Mouse (Mus musculus) embryonic facial prominence, embryonic 13.5 days (tissue): ENCODE results near the gene Ppp3r2. TPM values are rescaled to one million over a fixed set of nuclear protein-coding genes. Genes with fewer than 3 reads are reported as not detected.

ENCODE experiments used
- ATAC-seq: fragments of 200-750 bp; cut with Nextera tagmentation; 2 replicates; pipeline ENCODE4 v1.8.0; 2017; ENCODE audit warnings: low read depth; ENCODE audit not compliant: insufficient number of reproducible peaks, insufficient read depth, low FRiP score, low TSS enrichment
- H3K27ac ChIP-seq: fragments of 300-500 bp; sonication (generic); 2 replicates; pipeline ENCODE4 v1.5.1; 2015; ENCODE audit warnings: moderate library complexity, mild to moderate bottlenecking, inconsistent platforms
- H3K27me3 ChIP-seq: fragments of 300-500 bp; sonication (generic); 2 replicates; pipeline ENCODE4 v1.6.1; 2015; ENCODE audit warnings: mild to moderate bottlenecking, inconsistent platforms
- H3K36me3 ChIP-seq: fragments of 300-500 bp; sonication (generic); 2 replicates; pipeline ENCODE4 v1.6.1; 2015; ENCODE audit warnings: mild to moderate bottlenecking, inconsistent platforms
- H3K4me1 ChIP-seq: fragments of 300-500 bp; sonication (generic); 2 replicates; pipeline ENCODE4 v1.6.1; 2015; ENCODE audit warnings: inconsistent platforms
- H3K4me2 ChIP-seq: fragments of 300-500 bp; sonication (generic); 2 replicates; pipeline ENCODE4 v1.6.1; 2015; ENCODE audit warnings: moderate library complexity, mild to moderate bottlenecking, inconsistent platforms
- H3K4me3 ChIP-seq: fragments of 300-500 bp; sonication (generic); 2 replicates; pipeline ENCODE4 v1.5.1; 2015; ENCODE audit warnings: mild to moderate bottlenecking, inconsistent platforms
- H3K9ac ChIP-seq: fragments of 300-500 bp; sonication (generic); 2 replicates; pipeline ENCODE4 v1.6.1; 2015; ENCODE audit warnings: mild to moderate bottlenecking, inconsistent platforms
- H3K9me3 ChIP-seq: fragments of 300-500 bp; sonication (generic); 2 replicates; pipeline ENCODE4 v1.6.1; 2016; ENCODE audit warnings: inconsistent platforms
- WGBS: fragments of 180-500 bp; shearing (Covaris S2); methylation state at CpG from one replicate; pipeline ENCODE4 v1.1.7; 2015; ENCODE audit warnings: mixed read lengths; 5-methylcytosine and 5-hydroxymethylcytosine counted together
- polyA plus RNA-seq: library from polyadenylated mRNA; unstranded; fragments of >200 nt; fragmentation: Nextera tagmentation; extraction: Ambion mirVana; gene quantifications from 2 replicates; pipeline ENCODE4 v1.2.1, GENCODE M21; 2015

The Ppp3r2 gene
- polyA plus RNA-seq, 1 experiment from 2014 or later = 0.17 TPM

DNA sequence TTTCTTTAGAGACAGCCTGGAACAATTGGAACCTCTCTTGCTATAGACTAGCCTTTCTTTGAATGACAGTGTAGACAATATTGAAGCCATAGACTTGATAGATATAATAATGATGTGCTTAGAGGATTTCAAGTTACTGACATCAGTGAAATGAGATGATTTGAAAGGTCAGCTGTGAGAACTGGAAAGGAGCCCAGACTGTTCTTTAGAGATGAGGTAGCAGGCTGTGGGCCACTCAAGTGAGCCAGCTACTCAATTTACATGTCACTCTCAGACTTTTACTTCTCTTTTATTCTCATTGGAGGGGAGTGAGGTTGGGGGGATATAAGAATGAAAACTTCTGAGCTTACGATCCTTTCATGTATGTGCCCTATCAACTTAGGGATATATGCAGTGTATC lies 22.4 kb downstream of the Ppp3r2 start:
- 100% methylated on average over 1 of the region's 1 CpGs for WGBS
- Histone ChIP-seq H3K27ac (no peak overlapping the region), H3K36me3 (peaks cover 73% of the 10 kb centered on the region), H3K4me2 (no peak overlapping the region), H3K27me3 (no peaks in the 10 kb centered on the region), H3K9ac (no peak overlapping the region), H3K4me3 (no peak overlapping the region), H3K4me1 (no peaks in the 10 kb centered on the region), H3K9me3 (no peaks in the 10 kb centered on the region)
- ATAC-seq = no peak

DNA sequence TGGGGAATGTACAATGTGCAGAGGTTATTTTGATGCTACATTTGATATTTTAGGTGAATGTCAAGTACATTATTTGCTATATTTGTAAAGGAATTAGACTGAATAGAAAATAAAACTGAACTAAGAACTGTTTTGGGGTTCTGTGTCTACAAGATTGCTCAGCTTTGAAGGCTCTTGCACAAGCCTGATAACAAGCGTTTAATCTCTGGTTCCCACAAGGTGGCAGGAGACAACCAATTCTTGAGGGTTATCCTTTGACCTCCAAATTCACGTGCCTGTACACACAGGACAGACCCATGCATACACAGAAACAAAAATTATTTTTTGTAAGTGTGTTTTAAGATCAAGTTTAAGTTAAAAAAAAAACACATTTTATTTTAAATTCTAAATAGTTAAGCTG lies 41.9 kb downstream of the Ppp3r2 start:
- H3K27me3 ChIP-seq = no peaks in the 10 kb centered on the region
- no peak for ATAC-seq
- peaks cover 78% of the 10 kb centered on the region for H3K36me3 ChIP-seq
- H3K4me3 ChIP-seq = no peak overlapping the region
- no peak overlapping the region for H3K9ac ChIP-seq
- no peaks in the 10 kb centered on the region for H3K4me1 ChIP-seq
- no peak overlapping the region for H3K4me2 ChIP-seq
- no peaks in the 10 kb centered on the region for H3K9me3 ChIP-seq
- 73% methylated on average over 2 of the region's 2 CpGs for WGBS
- H3K27ac ChIP-seq = no peak overlapping the region

DNA sequence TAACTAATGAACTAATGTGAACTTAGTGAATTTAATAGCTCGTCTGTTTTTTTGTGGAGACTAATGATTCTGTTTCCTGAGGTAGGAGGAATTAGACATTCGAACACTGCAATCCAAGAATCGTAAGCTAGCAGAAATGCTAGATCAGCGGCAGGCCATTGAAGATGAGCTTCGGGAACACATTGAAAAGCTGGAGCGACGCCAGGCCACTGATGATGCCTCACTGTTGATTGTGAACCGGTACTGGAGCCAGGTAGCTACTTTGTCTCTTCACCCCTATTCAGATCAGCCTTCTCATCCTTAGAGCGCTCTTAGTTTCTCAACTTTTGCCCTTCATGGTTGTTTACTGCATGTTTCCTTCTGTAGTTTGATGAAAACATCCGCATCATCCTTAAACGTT lies 44.0 kb downstream of the Ppp3r2 start:
- Histone ChIP-seq H3K9ac (no peak overlapping the region), H3K4me1 (peaks cover 6% of the 10 kb centered on the region), H3K4me3 (no peak overlapping the region), H3K4me2 (no peak overlapping the region), H3K36me3 (peaks cover 72% of the 10 kb centered on the region), H3K27me3 (no peaks in the 10 kb centered on the region), H3K27ac (no peak overlapping the region), H3K9me3 (no peaks in the 10 kb centered on the region)
- no peak for ATAC-seq
- WGBS = 93% methylated on average over 11 of the region's 11 CpGs

DNA sequence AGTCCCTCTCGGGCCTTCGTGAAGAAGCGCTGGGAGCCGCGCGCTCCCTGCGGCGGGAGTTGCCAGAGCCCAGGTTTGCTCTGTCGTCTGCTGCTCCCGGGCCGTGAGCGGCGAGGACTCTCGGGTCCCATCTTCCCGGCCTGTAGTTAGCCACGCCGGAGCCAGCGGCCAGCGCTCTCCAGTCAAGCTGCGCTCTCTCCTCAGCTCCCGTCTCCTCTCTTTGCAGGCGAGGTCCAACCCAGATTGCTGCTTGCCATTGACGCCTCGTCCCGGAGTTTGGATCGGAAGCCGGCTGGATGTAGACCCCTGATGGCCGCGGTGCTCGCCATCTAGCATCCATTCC lies 49.7 kb downstream of the Ppp3r2 start:
- H3K9ac ChIP-seq = peak overlapping the region; percentile 93
- H3K4me1 ChIP-seq = peaks cover 6% of the 10 kb centered on the region
- H3K36me3 ChIP-seq = peaks cover 31% of the 10 kb centered on the region
- WGBS = under 1% methylated on average over 30 of the region's 30 CpGs
- peak; percentile 61; the same call in 1 of the 2 replicates for ATAC-seq
- H3K4me2 ChIP-seq = peak overlapping the region; percentile 78
- H3K27ac ChIP-seq = peak overlapping the region; percentile 95
- H3K9me3 ChIP-seq = no peaks in the 10 kb centered on the region
- no peaks in the 10 kb centered on the region for H3K27me3 ChIP-seq
- peak overlapping the region; percentile 86 for H3K4me3 ChIP-seq

GRCm38 (mm10) chr4:49631319-49632138 lies 50.3 kb downstream of the Ppp3r2 start, which contains the start of gene Rnf20:
Gene Rnf20, plus strand, starts transcription at chr4:49632006.
- WGBS = 4% methylated on average over 37 of the region's 37 CpGs
- Histone ChIP-seq H3K27me3 (no peaks in the 10 kb centered on the region), H3K9ac (peak within 1 kb of the TSS; percentile 93), H3K4me3 (peak within 1 kb of the TSS; percentile 86), H3K9me3 (no peaks in the 10 kb centered on the region), H3K36me3 (peaks cover 26% of the 10 kb centered on the region), H3K4me2 (peak within 1 kb of the TSS; percentile 78), H3K4me1 (peaks cover 6% of the 10 kb centered on the region), H3K27ac (peak within 1 kb of the TSS; percentile 95)
- peak; percentile 95 for ATAC-seq

DNA sequence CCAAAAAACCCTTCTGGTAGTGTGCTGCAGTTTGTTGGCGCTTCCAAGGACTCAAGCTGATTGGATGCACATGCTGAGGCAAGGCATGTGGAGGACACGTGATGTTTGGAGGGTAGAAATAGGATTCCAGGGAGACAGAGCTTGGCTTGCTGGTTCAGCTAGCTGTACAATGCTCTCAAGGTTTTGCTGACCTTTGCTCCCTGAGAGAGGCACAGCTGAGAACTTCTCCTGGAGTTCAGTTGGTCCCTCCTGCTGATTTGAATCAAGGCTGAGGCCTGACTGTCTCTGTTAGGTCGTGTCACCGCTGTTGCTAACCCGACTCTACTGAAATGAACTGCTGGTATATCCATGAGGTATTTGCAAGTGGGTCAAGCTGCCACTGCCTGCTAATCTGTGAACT lies 52.9 kb downstream of the Ppp3r2 start:
- no peak overlapping the region for H3K4me3 ChIP-seq
- ATAC-seq = no peak
- no peak overlapping the region for H3K4me2 ChIP-seq
- H3K27ac ChIP-seq = no peak overlapping the region
- no peak overlapping the region for H3K9ac ChIP-seq
- H3K27me3 ChIP-seq = no peaks in the 10 kb centered on the region
- H3K36me3 ChIP-seq = peaks cover 4% of the 10 kb centered on the region; the same call in 1 of the 2 replicates
- no peaks in the 10 kb centered on the region for H3K9me3 ChIP-seq
- WGBS = 72% methylated on average over 5 of the region's 5 CpGs
- H3K4me1 ChIP-seq = peaks cover 5% of the 10 kb centered on the region

Other genes with a start within 250 kb of the Ppp3r2 start
- 0.18 TPM in 1 of 2 replicates, not detected in the other for gene Acnat1, start 208.1 kb downstream of the Ppp3r2 start, polyA plus RNA-seq
- gene Baat, start 175.5 kb downstream of the Ppp3r2 start, polyA plus RNA-seq = 0.21 TPM in 1 of 2 replicates, not detected in the other
- gene Mrpl50, start 160.9 kb downstream of the Ppp3r2 start, polyA plus RNA-seq = 84.8 and 89.9 TPM in 2 replicates
- 10.7 and 11.8 TPM in 2 replicates for gene Zfp189, start 160.8 kb downstream of the Ppp3r2 start, polyA plus RNA-seq
- gene Aldob, start 132.5 kb downstream of the Ppp3r2 start, polyA plus RNA-seq = 5.4 TPM in 1 of 2 replicates, not detected in the other
- 32.0 and 32.8 TPM in 2 replicates for gene Tmem246, start 84.1 kb downstream of the Ppp3r2 start, polyA plus RNA-seq
- gene Rnf20, start 50.0 kb downstream of the Ppp3r2 start, polyA plus RNA-seq = 48.0 and 49.9 TPM in 2 replicates
- 1.4 and 2.0 TPM in 2 replicates for gene Grin3a, start 163.7 kb upstream of the Ppp3r2 start, polyA plus RNA-seq